9 mouse cellular contexts compared by ENCODE assay signal in genomic region chr15:79456104-79456503, GRCm38 (mm10). TPM values are rescaled to one million over a fixed set of nuclear protein-coding genes. Genes with fewer than 3 reads are reported as not detected.
"Had no signal": no experiment of that assay in that cellular context is flagged by ENCODE, and none has a peak within 500 bp of the region (broad histone marks: within the 10 kb centered on the region; RNA-seq: fewer than 3 reads in every experiment).

No protein-coding gene starts in this region.

RNA-seq across cellular contexts. Expression of gene Kcnj4, which starts 48.9 kb away (rescaled TPM):
- polyA plus RNA-seq: kidney, embryonic 14.5 days; limb, embryonic 15.5 days; liver, embryonic 13.5 days; midbrain, embryonic 12.5 days; midbrain, embryonic 16.5 days; neural tube, embryonic 14.5 days; small intestine, adult 2 months; stomach, embryonic 16.5 days; thymus, postnatal 0 days had no signal
